Mouse (Mus musculus): Measurements from ENCODE around the gene Akirin2.
"Not testable (repeated sequence)": the region's sequence is repeated elsewhere in the genome, so short reads cannot be mapped to it uniquely, and the experiment has no call there.

Gene Akirin2

DNA sequence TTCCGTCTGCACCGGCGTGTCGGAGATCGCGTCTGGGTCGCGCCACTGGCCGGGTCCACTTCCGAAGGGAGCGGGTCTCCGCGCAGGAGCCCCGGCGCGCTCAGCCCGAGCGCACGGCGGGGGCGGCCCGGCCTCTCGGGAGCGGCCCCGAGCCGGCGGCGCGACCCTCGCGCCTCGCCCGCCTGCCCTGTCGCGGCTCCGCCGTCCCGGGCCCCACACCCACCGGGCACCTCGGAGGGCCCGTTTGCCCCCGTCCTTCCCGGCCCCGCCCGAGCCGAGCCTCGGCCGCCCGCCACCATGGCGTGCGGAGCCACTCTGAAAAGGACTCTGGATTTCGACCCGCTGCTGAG, at the start of gene Akirin2:
Gene Akirin2 (plus strand): TSS at position 190 of the 350 bp plus-strand sequence.
- peak; percentile 50 for DNase-seq

DNA sequence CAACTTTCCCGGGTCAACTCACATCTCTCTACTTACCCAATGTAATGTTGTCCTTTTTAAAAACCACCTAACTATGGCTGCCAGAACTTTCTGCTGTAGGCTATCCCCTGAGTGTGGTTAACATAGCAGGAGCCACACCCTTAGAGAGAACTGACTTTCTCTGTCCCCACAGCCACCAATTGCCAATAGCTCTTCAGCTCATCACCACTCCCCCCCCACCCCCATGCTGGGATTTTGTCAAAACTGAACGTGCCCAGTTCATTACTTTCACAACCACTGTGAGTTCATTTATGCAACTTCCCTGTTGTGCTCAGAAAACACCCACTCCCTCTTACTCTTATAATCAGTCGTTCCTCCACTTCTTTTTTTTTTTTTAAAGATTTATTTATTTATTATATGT, 40.4 kb upstream of the Akirin2 start:
- no peak for DNase-seq

DNA sequence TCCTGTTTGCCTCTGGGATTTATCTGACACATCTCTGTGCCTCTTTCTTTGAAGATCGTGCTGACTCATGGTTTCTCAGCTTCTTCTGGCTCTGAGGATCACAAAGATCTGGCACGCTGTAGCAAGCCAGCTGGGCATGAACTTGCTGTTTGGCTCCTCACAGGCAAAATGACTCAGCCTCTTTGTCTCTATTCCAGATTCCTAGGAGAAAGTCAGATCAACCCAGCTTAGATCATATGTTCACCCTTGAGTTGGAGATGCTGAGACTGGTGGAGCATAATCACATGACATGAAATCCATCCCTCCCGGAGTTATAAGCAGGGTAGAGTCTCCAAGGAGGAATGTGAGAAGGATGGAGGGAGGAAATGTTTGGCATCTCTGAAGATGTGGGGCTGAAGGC, 27.9 kb upstream of the Akirin2 start:
- no peak for DNase-seq

DNA sequence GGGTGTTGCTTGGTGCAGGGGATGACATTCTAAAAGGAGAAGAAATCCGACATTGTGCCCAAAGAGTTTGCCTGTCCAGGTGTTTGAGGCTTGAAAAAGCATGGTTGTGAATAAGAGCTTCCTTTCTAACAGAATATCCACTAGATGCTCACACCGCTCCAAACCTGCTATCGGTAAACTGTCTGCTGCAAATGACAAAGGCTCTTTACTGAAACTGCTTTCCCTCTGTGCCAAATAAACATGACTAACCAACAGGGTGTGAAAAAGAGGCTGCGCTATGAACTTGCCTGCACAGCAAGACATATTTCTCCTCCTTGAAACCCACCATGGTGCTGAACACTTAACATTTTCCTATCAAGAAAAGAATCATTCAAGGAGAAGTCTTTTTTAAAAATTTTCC, 27.2 kb upstream of the Akirin2 start:
- DNase-seq: no peak

DNA sequence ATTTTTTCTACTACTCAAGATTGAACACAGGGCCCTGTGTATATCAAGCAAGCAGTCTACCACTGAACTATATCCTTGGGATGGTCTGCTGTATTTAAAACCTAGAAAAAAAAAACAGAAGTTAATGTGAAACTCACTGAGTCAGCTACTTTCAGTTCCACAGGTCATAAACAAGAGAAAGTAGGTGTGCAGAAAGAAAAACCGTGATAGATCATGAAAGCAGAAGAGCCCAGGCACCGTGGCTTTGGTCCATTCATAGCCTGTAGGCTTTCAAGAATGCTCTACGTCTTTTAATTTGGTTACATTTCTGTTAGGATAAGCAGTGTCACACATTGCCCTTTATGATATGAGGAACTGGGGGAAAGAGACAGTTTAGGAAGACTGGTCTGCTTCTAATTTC, 24.0 kb upstream of the Akirin2 start:
- no peak for DNase-seq

DNA sequence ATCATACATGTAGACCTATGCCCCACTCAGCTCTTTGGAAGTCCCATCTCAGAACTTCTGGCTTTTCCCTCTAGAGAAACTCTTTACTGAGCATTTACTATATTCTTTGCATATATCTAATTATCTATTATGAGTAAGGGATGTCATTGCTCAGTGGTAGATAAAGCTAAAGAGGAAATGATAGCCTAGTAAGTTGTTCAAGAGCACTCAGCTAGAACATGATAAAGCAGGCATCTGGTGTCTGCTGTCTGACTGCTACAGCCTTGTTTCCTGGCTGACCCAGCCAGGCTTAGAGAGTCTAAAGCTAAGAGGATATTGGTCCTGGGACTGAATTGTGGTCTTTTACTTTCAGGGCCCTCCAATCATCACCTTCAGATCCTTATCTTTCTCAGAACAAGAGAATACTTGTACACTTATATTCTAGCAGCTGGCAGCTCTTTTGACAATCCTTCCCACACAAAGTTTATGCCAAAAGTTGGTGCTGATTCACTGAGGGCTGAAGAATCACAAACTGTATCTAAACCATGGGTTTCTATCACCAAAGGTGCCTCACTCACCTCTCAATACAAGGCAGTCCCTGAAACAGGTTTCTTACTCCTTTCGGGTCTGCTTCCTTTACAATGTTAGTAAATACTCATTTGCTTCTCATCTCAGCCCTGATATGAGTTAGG, 22.2 kb upstream of the Akirin2 start:
- DNase-seq: no peak

DNA sequence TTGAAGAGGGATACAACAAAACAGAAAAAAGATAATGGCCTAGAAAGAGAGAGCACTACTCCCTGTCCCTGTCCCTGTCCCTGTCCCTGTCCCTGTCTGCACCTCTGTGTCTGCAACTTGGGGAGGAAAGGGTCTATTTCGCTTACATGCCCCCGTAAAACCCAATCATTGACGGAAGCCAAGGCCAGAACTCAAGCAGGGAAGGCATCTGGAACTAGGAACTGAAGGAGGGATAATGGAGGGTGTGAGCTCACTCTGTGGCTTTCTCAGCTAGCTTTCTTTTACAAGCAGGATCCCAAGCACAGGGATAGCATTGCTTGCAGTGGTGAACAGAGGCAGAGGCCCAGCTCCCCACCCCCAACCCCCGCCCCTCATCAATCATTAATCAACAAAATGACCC, 21.4 kb upstream of the Akirin2 start:
- DNase-seq: no peak

DNA sequence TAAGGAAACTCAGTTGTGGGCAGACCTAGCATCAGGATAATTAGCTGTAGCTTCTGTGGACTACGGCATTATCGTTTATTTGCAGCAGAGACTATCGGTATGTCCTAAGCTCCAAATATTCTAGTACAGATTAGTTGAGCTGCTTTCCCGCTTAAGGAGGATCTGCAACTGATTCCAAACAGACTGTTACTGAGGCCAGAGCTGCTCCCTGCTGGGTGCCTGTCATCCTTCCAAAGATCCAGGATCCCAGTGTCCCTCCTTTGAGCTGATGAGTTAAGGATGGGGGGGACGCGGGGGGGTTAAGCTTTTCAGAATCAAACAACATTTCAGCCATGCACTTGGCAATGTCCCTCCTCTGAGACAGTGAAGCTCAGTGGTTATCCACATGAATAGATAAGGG, 20.8 kb upstream of the Akirin2 start:
- no peak for DNase-seq

DNA sequence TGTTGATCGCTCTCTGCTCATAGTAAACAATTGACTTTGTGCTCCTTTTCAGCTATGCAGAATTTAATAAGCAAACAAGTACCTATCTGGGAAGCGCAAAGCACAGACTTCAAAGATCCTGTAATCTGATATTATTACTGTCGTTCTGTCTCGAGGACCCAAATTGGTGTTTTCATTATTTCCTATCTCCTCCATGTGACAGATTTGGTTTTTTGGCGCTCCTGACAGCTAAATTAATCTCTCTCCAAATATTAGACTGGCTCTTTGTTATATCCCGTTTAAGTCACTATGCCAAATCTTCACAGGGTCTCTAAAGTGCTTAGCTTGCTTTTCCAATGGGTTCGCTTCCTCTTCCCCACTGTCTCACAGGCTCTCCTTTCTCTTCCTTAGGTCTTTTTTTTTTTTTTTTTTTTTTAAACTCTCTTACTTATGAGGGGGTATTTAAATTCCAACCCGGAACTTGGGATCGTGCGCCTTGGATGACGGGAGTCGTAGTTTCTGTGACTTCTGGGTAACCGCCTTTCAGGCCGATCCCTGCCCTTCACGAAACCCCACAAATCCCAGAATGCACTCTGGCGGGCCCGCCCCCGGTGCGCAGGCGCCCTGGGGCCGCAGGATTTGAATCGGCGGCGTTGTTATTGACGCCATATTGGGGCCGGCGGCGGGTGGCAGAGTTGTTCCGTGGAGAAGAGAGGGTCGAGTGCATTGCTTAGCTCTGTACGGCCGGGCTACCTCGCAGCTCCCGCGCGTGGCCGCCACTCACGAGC, 573 bp upstream of the Akirin2 start:
- DNase-seq: peak; percentile 98

DNA sequence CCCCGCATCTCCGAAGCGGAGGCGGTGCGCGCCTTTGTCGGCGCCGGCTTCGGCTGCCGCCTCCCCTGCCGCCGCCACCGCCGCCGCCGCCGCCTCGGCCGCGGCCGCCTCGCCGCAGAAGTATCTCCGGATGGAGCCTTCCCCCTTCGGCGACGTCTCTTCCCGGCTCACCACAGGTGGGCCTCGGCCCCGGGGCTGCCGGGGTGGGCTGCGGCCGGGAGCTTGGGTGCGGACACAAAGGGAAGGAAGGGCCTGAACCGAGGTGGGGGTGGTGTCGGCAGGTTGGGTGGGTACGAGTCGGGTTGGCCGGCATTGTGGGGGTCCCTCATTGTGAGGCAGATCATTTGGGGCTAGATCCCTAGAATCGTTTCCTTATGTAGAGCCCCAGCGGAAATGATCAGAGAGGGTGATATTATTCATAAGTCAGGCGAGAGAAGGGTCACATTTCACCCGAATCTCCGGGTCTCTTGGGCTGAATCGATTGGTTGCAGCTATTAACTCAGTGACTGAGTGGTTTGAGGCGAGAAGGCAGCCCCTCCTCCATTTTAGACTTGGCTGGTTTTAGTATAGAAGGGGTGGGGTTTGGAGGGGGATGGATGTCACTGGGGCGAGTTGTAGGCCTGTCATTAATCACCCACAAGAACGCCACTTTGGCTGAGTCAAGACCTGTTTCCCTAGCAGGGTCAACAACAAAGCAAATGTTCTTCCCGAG, 517 bp downstream of the Akirin2 start:
- no peak for DNase-seq

DNA sequence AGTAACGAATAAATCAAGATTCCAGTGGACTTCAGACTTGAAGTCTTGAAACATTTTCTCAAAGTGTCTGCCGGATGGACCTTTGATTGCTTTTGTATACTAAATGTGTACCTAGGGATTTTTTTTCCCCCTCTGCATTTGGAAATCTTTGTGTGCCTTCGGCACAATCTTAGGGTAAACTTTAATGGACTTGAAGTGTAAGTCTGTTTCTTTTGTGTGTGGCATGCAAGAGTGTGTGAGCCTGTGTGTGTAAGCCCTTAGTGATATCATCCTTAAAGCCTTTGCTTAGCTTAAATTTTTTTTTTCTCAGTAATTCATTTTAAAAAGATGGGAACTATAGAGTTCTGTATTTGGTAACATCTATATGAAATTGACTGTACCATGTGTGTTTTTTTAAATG, 1.2 kb downstream of the Akirin2 start:
- DNase-seq: no peak

DNA sequence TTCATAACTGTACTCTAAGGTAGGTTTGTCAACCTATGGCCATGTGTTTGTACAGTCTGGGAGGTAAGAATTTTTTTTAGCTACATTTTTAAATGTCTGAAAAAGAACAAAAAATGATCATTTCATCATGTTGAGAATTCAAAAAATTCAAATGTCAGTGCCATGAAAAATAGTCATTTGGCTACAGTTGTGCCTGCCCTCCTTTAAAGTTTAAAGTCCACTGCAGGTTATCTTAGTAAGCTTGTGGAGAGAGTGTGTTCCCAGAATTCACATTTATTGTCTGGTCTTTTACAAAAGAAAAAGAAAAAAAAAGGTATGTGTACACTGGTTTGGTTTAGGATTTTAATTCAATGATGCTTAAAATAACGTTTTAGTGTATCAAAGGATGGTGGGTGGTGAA, 3.9 kb downstream of the Akirin2 start:
- DNase-seq: no peak

DNA sequence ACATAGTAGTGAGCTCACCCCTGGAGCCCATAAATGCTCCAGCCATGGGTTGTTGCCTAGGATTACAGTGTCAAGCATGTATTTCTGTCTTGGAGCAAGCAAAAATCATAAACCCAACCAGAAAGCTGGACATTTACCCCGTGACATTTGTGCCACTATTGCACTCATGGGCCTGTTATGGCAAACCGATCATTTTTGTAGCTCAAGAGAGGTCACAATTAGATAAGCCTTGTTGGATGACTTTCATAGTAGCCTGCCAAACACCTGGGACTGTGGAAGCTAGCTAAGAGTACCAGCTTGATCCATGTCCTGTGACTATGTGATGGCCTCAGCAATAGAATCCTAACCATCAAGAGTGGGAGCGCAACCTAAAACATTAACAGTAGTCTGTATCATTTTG, 4.9 kb downstream of the Akirin2 start:
- DNase-seq: no peak

DNA sequence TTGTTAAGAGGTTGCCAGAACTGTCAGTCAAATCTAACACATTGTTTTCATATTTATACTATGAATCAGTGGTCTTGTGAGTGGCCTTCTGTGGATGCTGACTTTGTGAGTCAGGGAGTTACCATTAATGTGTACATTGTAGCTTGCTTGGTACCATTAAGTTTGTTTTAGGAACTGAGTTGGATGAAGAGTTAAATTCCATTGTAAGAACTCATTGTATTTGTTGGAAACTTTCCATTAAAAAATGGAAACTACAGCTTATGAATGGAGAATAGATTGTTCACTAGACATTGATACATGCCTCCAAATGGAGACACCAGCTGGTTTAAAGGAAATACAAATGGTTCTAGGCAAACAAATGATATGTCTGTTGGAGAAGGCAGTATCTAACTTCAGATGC, 5.4 kb downstream of the Akirin2 start:
- no peak for DNase-seq

DNA sequence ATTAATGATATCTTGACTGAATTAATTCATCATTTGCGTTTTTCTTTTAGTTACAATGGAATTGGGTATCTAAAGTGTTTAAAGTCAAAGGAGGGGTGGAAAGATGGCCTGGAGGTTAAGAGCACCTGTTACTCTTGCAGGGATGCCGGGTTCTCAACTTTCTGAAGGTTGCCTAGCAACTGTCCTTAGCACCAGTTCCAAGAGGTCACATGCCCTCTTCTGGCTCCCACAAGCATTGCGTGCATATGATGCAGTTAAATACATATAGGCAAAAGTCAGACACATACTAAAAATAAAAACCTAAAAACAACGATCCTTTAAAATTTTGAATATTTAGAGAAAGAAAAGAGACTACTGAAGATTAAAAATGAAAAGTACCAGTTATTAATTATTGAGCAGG, 10.2 kb downstream of the Akirin2 start:
- no peak for DNase-seq

DNA sequence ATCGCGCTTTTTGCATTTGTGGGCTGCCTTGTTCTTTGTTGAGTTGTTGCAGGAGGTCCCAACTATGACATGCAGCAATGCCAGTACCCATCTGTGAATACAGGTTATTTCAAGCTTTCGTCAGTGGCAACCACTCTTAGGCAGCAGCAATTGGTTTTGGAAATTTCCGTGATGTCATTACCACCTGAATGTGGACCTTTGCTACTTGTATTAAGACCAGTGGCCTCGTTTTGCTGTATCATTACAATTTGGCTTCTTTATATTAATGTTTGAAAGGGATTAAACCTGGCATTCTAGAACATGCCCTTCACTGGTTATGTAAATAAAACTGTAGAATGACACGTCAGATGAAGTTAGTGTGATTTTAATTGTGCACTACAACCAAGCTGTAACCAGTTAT, 15.5 kb downstream of the Akirin2 start:
- no peak for DNase-seq

DNA sequence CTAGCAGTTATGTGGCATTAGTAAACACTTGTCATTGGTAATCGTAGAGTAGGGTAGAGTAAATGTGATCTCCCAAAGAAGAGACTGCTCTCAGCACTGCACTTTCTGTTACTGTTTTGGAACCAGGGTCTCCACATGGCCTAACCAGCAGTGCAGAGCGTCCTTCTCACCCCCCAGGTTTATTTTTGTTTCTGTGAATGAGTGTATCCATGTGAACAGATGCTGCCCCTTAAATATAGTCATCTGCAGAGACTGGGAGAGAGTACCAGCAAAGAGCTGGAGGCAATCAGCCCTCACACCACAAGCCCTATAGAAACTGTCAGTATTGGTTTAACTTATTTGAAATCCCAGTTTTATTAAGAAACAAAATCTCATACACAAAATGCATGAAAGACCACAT, 22.1 kb downstream of the Akirin2 start:
- no peak for DNase-seq

DNA sequence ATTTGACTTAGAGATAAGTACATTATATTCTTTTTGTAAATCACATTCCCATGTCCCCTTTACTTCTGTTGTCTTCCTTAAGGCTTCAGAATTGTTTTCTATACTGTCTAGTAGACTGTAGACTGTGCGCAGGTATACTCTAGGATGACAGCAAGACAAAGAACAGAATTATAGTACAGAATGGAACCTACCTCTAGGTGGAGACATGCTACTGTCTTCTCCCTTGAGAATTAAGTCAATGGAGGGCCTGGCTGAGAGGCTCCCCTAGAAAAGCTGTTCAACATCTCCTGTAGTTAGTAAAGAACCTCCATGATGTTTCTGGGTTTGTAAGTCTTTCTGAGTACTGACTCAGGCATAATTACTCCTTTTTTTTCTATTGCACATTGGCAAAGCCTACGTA, 26.3 kb downstream of the Akirin2 start:
- no peak for DNase-seq

DNA sequence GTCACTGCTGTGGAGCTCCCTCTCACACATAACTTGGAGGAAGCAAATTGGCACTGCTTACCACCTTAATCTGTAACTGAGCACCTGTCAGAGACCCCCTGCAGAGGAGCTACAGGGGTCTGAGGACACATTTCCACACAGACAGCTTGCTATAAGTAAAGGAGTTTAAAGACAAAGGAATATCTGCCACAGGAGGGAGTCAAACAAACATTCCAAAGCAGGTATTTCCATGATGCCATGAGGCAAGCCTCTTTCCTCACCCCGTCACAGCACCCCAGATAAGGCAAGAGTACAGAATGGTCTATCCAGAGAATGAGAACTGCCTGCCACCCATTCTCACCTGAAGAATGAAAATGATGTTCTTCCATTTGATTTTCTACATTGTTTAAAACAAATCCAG, 28.5 kb downstream of the Akirin2 start:
- DNase-seq: no peak

DNA sequence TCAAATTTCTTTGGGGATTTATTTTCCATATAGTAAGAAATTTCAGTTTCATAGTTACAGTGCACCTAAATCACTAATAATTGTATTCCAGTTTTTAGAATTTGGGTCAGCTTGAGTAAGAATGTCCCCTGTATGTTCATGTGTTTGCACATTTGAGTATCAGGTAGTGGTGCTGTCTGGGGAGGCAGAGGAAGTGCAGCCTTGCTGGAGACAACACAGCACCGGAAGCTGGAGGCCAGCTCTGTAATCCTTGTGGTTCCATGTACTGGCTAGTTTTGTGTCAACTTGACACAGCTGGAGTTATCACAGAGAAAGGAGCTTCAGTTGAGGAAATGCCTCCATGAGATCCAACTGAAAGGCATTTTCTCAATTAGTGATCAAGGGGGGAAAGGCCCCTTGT, 30.8 kb downstream of the Akirin2 start:
- DNase-seq: not testable (repeated sequence)

DNA sequence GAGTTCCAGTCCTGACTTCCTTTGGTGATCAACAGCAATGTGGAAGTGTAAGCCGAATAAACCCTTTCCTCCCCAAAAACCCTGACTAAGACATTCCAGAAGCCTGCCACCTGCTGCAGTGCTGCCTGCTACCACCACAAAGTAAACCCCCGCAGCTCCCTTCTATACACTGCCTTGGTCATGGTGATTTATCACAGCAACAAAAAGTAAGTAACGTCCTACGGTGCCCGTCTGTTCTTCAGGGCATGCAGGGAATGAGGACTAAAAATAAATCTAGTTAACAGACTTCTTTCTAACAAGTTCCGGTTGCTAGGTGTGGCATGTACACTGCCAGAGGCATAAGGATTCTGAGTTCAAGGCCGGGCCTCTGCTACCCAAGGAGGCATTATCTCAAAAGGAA, 31.3 kb downstream of the Akirin2 start:
- peak; percentile 46 for DNase-seq

DNA sequence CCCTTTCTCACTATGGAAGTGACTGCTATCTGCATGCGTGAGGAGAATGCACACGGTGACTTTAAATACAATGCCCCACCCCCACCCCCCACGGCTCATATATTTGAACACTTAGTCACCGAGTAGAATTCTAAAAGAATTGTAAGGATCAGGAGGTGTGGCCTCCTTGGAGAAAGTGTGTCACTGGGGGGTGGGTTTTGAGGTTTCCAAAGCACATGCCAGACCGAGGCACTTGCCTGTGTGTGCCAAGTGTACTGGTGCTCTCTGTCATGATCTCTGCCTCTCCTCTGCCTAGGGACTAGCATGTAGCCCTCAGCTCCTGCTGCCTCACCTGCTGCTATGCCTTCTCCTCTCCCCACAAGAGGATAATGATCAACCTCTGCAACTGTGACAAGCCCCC, 31.7 kb downstream of the Akirin2 start:
- no peak for DNase-seq

DNA sequence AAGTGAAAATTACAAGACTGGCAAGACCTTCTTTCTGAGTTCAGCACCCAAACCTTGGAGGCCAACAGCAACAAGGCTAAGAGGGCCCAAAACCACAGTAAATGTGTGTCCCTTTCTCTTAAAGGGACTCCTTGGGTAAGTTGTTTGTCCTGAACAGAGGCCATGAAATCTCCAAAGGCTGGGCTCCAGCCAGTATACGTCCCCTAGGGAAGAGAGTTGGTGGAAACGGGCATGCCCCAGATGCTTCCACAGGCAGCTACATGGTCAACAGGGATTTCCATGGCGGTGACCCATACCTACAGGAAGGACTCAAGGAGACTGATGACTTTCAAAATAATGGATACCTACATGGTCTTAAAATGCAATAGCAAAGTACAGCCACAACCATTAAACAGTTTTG, 32.7 kb downstream of the Akirin2 start:
- DNase-seq: no peak

DNA sequence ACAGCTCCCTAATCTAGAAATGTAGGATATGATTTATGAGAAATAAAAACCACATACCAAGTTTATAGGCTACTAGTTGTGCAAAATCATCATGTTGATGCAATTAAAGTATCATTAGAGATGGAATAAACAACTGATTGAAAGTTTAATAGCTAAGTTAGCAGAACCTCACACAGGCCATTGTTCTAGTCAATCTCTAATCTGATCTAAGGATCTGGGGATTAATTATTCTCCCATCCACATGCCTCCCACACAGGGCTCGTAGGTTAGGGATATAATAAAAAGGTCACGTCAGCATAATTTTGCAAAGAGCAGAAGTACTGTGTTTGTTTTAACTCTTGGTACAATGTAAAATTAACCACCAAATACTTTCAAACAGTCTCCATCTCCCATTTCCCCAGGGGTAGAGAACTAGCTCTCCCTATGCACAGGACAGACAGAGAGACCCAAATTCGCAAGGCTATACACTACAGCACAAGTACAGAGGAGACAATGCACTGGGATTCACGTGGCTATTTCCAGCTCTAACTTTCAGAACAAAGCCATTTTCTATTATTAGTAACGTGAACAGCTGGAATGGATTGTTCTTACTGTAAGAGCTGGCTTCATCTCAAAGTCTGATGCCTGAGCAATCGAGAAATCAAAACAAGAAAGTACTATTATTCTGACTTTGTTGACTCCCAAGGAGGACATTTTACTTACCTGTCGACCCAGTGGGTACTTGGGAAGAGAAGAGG, 34.3 kb downstream of the Akirin2 start:
- DNase-seq: no peak
